In genomic region chr19:17836566-17837470, GRCm38 (mm10) we compare ENCODE assay signal across 8 mouse cellular contexts. TPM values are rescaled to one million over a fixed set of nuclear protein-coding genes. Genes with fewer than 3 reads are reported as not detected.
DNase-seq lines count a peak whose midpoint lies in the region; ATAC-seq and TF ChIP-seq lines count a peak whose summit lies in the region.

No protein-coding gene starts in this region.

- peak overlapping the region; percentile 90 for H3K9ac ChIP-seq in embryonic facial prominence, embryonic 11.5 days (replicated peaks; ENCODE audit: low read length)
- peak overlapping the region; percentile 62 for H3K9ac ChIP-seq in heart, adult 2 months (ENCODE audit: low read depth, low read length)
- H3K9ac ChIP-seq in liver, embryonic 11.5 days (ENCODE audit: low read depth, low read length): peak overlapping the region; percentile 53
- H3K9ac ChIP-seq in neural tube, embryonic 13.5 days: peak overlapping the region; percentile 80

- no peak for TF ChIP-seq EP300 in heart, adult 2 months (IDR thresholded peaks at IDR 0.05; ENCODE audit: insufficient read depth, low read depth, low read length)

- H3K9me3 ChIP-seq in embryonic facial prominence, embryonic 11.5 days (replicated peaks; ENCODE audit: control insufficient read depth, low read length): no peaks in the 10 kb centered on the region
- H3K9me3 ChIP-seq in liver, embryonic 11.5 days (ENCODE audit: control insufficient read depth, low read length): no peaks in the 10 kb centered on the region
- no peaks in the 10 kb centered on the region for H3K9me3 ChIP-seq in neural tube, embryonic 13.5 days

- no peaks in the 10 kb centered on the region for H3K27me3 ChIP-seq in embryonic facial prominence, embryonic 11.5 days (ENCODE audit: control insufficient read depth, insufficient read depth, low read length)
- H3K27me3 ChIP-seq in heart, adult 2 months (ENCODE audit: control insufficient read depth, insufficient read depth, low read length): no peaks in the 10 kb centered on the region
- peaks cover 39% of the 10 kb centered on the region for H3K27me3 ChIP-seq in liver, embryonic 11.5 days (replicated peaks; ENCODE audit: control insufficient read depth, insufficient read depth, low read length)
- H3K27me3 ChIP-seq in neural tube, embryonic 13.5 days: peaks cover 17% of the 10 kb centered on the region

- no peaks in the 10 kb centered on the region for H3K79me2 ChIP-seq in heart, adult 2 months (replicated peaks; ENCODE audit: control insufficient read depth, insufficient read depth, low read length)

- peak overlapping the region; percentile 74 for H3K27ac ChIP-seq in embryonic facial prominence, embryonic 11.5 days (replicated peaks; ENCODE audit: low read depth, low read length)
- H3K27ac ChIP-seq in heart, adult 2 months: peak overlapping the region; percentile 76
- 0 out of 2 replicates have a peak overlapping the region, but pooled peaks have one; percentile 26 for H3K27ac ChIP-seq in liver, embryonic 11.5 days (ENCODE audit: low read depth, low read length)
- H3K27ac ChIP-seq in neural tube, embryonic 13.5 days (replicated peaks): peak overlapping the region; percentile 83

- under 1% methylated on average over 66 of the region's 72 CpGs for WGBS in embryonic facial prominence, embryonic 11.5 days
- 1% methylated on average over 66 of the region's 72 CpGs for WGBS in heart, adult 2 months
- under 1% methylated on average over 72 of the region's 72 CpGs for WGBS in liver, embryonic 11.5 days
- under 1% methylated on average over 70 of the region's 72 CpGs for WGBS in neural tube, embryonic 13.5 days

- H3K4me1 ChIP-seq in embryonic facial prominence, embryonic 11.5 days (ENCODE audit: control insufficient read depth, insufficient read depth, low read length): no peaks in the 10 kb centered on the region
- no peaks in the 10 kb centered on the region for H3K4me1 ChIP-seq in heart, adult 2 months (ENCODE audit: control insufficient read depth, insufficient read depth, low read length)
- H3K4me1 ChIP-seq in liver, embryonic 11.5 days (replicated peaks; ENCODE audit: control insufficient read depth, insufficient read depth, low read length): no peaks in the 10 kb centered on the region
- H3K4me1 ChIP-seq in neural tube, embryonic 13.5 days (replicated peaks): peaks cover 20% of the 10 kb centered on the region

- peak; percentile 21 to 43 for DNase-seq in left cerebral cortex, postnatal 25 days (ENCODE audit: low spot score in 2 of 2)
- no peak for DNase-seq in left cerebral cortex, adult 9 months (ENCODE audit: low spot score in 2 of 2)
- peak; percentile 67 for DNase-seq in embryonic facial prominence, embryonic 11.5 days (ENCODE audit: low spot score)
- DNase-seq in heart, adult 2 months: peak; percentile 59 to 67
- peak; percentile 48 for DNase-seq in kidney, adult 11 months
- DNase-seq in liver, embryonic 11.5 days (ENCODE audit: low spot score): peak; percentile 51
- no peak for DNase-seq in c-Kit-positive CD71-positive TER-119-positive erythroid progenitor cells, embryonic 14.5 days (ENCODE audit: low spot score)

- no peaks in the 10 kb centered on the region for H3K36me3 ChIP-seq in embryonic facial prominence, embryonic 11.5 days (replicated peaks; ENCODE audit: control insufficient read depth, insufficient read depth, low read depth, low read length)
- H3K36me3 ChIP-seq in heart, adult 2 months (ENCODE audit: control insufficient read depth, insufficient read depth, low read length): no peaks in the 10 kb centered on the region
- H3K36me3 ChIP-seq in liver, embryonic 11.5 days (ENCODE audit: control insufficient read depth, insufficient read depth, low read length): no peaks in the 10 kb centered on the region
- H3K36me3 ChIP-seq in neural tube, embryonic 13.5 days: no peaks in the 10 kb centered on the region

- H3K4me2 ChIP-seq in embryonic facial prominence, embryonic 11.5 days (ENCODE audit: low read depth, low read length): peak overlapping the region; percentile 56
- H3K4me2 ChIP-seq in liver, embryonic 11.5 days: peak overlapping the region; percentile 80
- H3K4me2 ChIP-seq in neural tube, embryonic 13.5 days: peak overlapping the region; percentile 67

- intact Hi-C loops in left cerebral cortex, postnatal 25 days (cut with DNase I): no loop called here
- intact Hi-C loops in heart, adult 2 months (cut with DNase I): loop anchor here (5.0 to 10.0 kb wide), 2 partner anchors 365 to 442 kb away; partner anchors contain the start of gene Rfk

- ATAC-seq in embryonic facial prominence, embryonic 11.5 days (replicated peaks; ENCODE audit: insufficient number of reproducible peaks, low FRiP score, low TSS enrichment, low read depth): peak; percentile 90
- ATAC-seq in liver, embryonic 11.5 days (replicated peaks; ENCODE audit: low FRiP score): peak; percentile 65
- peak; percentile 90 for ATAC-seq in neural tube, embryonic 13.5 days (ENCODE audit: low read depth)

- no peak for TF ChIP-seq POLR2A in heart, adult 2 months (IDR thresholded peaks at IDR 0.05; ENCODE audit: insufficient read depth, low read depth, low read length)

- H3K4me3 ChIP-seq in embryonic facial prominence, embryonic 11.5 days (ENCODE audit: low read depth, low read length): peak overlapping the region; percentile 79
- H3K4me3 ChIP-seq in heart, adult 2 months: peak overlapping the region; percentile 80
- H3K4me3 ChIP-seq in liver, embryonic 11.5 days (ENCODE audit: low read depth, low read length): peak overlapping the region; percentile 59
- peak overlapping the region; percentile 78 for H3K4me3 ChIP-seq in neural tube, embryonic 13.5 days

- TF ChIP-seq CTCF in heart, adult 2 months (IDR thresholded peaks at IDR 0.05): peak; percentile 31; the same call in 1 of the 2 replicates

RNA-seq across cellular contexts. Expression of gene Pcsk5, which starts 0.6 kb away (rescaled TPM):
- total RNA-seq in left cerebral cortex, postnatal 25 days (2021): 10 to 100 TPM; 12.6 to 14.4 TPM
- polyA plus RNA-seq in embryonic facial prominence, embryonic 11.5 days (2014; fragmentation: Nextera tagmentation; extraction: Ambion mirVana): 17.0 and 20.4 TPM in 2 replicates
- total RNA-seq in heart, adult 2 months (2021): 1 to 10 TPM; 1.9 to 2.8 TPM
- 1.5 and 1.8 TPM in 2 replicates for polyA plus RNA-seq in heart, adult 2 months (2012; rRNA removed)
- polyA plus RNA-seq in liver, embryonic 11.5 days (2014; fragmentation: Nextera tagmentation; extraction: Ambion mirVana): 4.5 and 4.8 TPM in 2 replicates
- 8.6 and 9.5 TPM in 2 replicates for polyA plus RNA-seq in neural tube, embryonic 13.5 days (2015; fragmentation: Nextera tagmentation; extraction: Ambion mirVana)

Comparison
In these comparisons a context has a peak if more than half of its experiments do, and no peak if none do; other contexts are left out.
1. DNase-seq: peak in left cerebral cortex, postnatal 25 days (2 of 2), embryonic facial prominence, embryonic 11.5 days (single experiment), heart, adult 2 months (2 of 2), kidney, adult 11 months (single experiment) and liver, embryonic 11.5 days (single experiment); none in left cerebral cortex, adult 9 months (0 of 2) and c-Kit-positive CD71-positive TER-119-positive erythroid progenitor cells, embryonic 14.5 days (single experiment).
2. H3K27ac ChIP-seq: peak in every context shown above with its lines; median percentile 83 in neural tube, embryonic 13.5 days; 76 in heart, adult 2 months; 74 in embryonic facial prominence, embryonic 11.5 days; 26 in liver, embryonic 11.5 days.
3. Peak in every context shown above with its lines, with median percentiles within 50 percentile points of each other: ATAC-seq, H3K4me2 ChIP-seq, H3K4me3 ChIP-seq and H3K9ac ChIP-seq.